Mouse (Mus musculus): ENCODE results near the gene Slc9a6.

Slc9a6 gene

GRCm38 (mm10) chrX:56663377-56663776, 53.8 kb downstream of the Slc9a6 start:
- in situ Hi-C loops (cut with MboI; ENCODE audit: unreplicated experiment in 2 of 2): no loop called here

GRCm38 (mm10) chrX:56665226-56665973, 55.8 kb downstream of the Slc9a6 start:
- in situ Hi-C loops (cut with MboI; ENCODE audit: unreplicated experiment in 2 of 2): no loop called here

GRCm38 (mm10) chrX:56667296-56667695, 57.7 kb downstream of the Slc9a6 start:
- in situ Hi-C loops (cut with MboI; ENCODE audit: unreplicated experiment in 2 of 2): no loop called here

GRCm38 (mm10) chrX:56668051-56668450, 58.5 kb downstream of the Slc9a6 start:
- in situ Hi-C loops (cut with MboI; ENCODE audit: unreplicated experiment in 2 of 2): no loop called here

- in situ Hi-C loops (cut with MboI; ENCODE audit: unreplicated experiment in 2 of 2): no loop called here
These were observed 58.9 kb downstream of the Slc9a6 start for GRCm38 (mm10) chrX:56668501-56668900.

GRCm38 (mm10) chrX:56675556-56675955, 66.0 kb downstream of the Slc9a6 start:
- in situ Hi-C loops (cut with MboI; ENCODE audit: unreplicated experiment in 2 of 2): no loop called here

- in situ Hi-C loops (cut with MboI; ENCODE audit: unreplicated experiment in 2 of 2): no loop called here
These were observed 68.2 kb downstream of the Slc9a6 start for GRCm38 (mm10) chrX:56677736-56678135.

- in situ Hi-C loops (cut with MboI; ENCODE audit: unreplicated experiment in 2 of 2): no loop called here
These were observed 69.5 kb downstream of the Slc9a6 start for GRCm38 (mm10) chrX:56679066-56679465.

- in situ Hi-C loops (cut with MboI; ENCODE audit: unreplicated experiment in 2 of 2): no loop called here
These were observed 72.7 kb downstream of the Slc9a6 start for GRCm38 (mm10) chrX:56682156-56682720.

GRCm38 (mm10) chrX:56683521-56683920, 74.0 kb downstream of the Slc9a6 start:
- in situ Hi-C loops (cut with MboI; ENCODE audit: unreplicated experiment in 2 of 2): no loop called here

GRCm38 (mm10) chrX:56692554-56692953, 83.0 kb downstream of the Slc9a6 start:
- in situ Hi-C loops (cut with MboI; ENCODE audit: unreplicated experiment in 2 of 2): no loop called here

- in situ Hi-C loops (cut with MboI; ENCODE audit: unreplicated experiment in 2 of 2): no loop called here
These were observed 85.0 kb downstream of the Slc9a6 start for GRCm38 (mm10) chrX:56694539-56694938.

GRCm38 (mm10) chrX:56697199-56697780, 87.7 kb downstream of the Slc9a6 start:
- in situ Hi-C loops (cut with MboI; ENCODE audit: unreplicated experiment in 2 of 2): no loop called here

GRCm38 (mm10) chrX:56697886-56698285, 88.3 kb downstream of the Slc9a6 start:
- in situ Hi-C loops (cut with MboI; ENCODE audit: unreplicated experiment in 2 of 2): no loop called here

- in situ Hi-C loops (cut with MboI; ENCODE audit: unreplicated experiment in 2 of 2): no loop called here
These were observed 91.7 kb downstream of the Slc9a6 start for GRCm38 (mm10) chrX:56701261-56701660.

- in situ Hi-C loops (cut with MboI; ENCODE audit: unreplicated experiment in 2 of 2): no loop called here
These were observed 94.5 kb downstream of the Slc9a6 start for GRCm38 (mm10) chrX:56703965-56704562.

GRCm38 (mm10) chrX:56708592-56709370, 99.2 kb downstream of the Slc9a6 start:
- in situ Hi-C loops (cut with MboI; ENCODE audit: unreplicated experiment in 2 of 2): no loop called here

- in situ Hi-C loops (cut with MboI; ENCODE audit: unreplicated experiment in 2 of 2): no loop called here
These were observed 101.0 kb downstream of the Slc9a6 start for GRCm38 (mm10) chrX:56710522-56710921.

GRCm38 (mm10) chrX:56712666-56713065, 103.1 kb downstream of the Slc9a6 start:
- in situ Hi-C loops (cut with MboI; ENCODE audit: unreplicated experiment in 2 of 2): no loop called here
